Mouse (Mus musculus) heart, adult 2 months (tissue): ENCODE measurements around the gene Zfp963.

Source experiments
- CTCF ChIP-seq: fragments of 200-600 bp; IDR thresholded peaks from 2 replicates; pipeline ENCODE4 v1.8.1; 2022; ENCODE audit warnings: antibody characterized with exemption, mild to moderate bottlenecking, moderate library complexity
- POLR2A ChIP-seq: fragments of 200-500 bp; IDR thresholded peaks from 2 replicates; pipeline ENCODE4 v1.6.1; 2011; ENCODE audit warnings: mild to moderate bottlenecking, low read depth, low read length, control low read depth; ENCODE audit not compliant: insufficient read depth

- TF ChIP-seq POLR2A (no peak), CTCF (no peak)
These were observed 25.4 kb upstream of the Zfp963 start for GRCm38 (mm10) chr8:69775149-69775534.
